Mouse (Mus musculus): ENCODE data around the gene Insm2. TPM values are rescaled to one million over a fixed set of nuclear protein-coding genes. Genes with fewer than 3 reads are reported as not detected.

Insm2 gene
- polyA plus RNA-seq, 1 experiment from 2014 or later = 0.09 TPM

GRCm38 (mm10) chr12:55610812-55611211 is 11.6 kb downstream of the Insm2 start:
- no peak overlapping the region for H3K4me3 ChIP-seq
- H3K4me1 ChIP-seq = no peaks in the 10 kb centered on the region
- no peak for ATAC-seq (ENCODE audit: insufficient number of reproducible peaks, low FRiP score, low TSS enrichment, low read depth)
- H3K27ac ChIP-seq = no peak overlapping the region
- H3K36me3 ChIP-seq = peaks cover 4% of the 10 kb centered on the region; the same call in 1 of the 2 replicates
- no peaks in the 10 kb centered on the region for H3K9me3 ChIP-seq
- H3K4me2 ChIP-seq = no peak overlapping the region
- no peak overlapping the region for H3K9ac ChIP-seq
- no peaks in the 10 kb centered on the region for H3K27me3 ChIP-seq
- 82% methylated on average over 2 of the region's 2 CpGs for WGBS

DNA sequence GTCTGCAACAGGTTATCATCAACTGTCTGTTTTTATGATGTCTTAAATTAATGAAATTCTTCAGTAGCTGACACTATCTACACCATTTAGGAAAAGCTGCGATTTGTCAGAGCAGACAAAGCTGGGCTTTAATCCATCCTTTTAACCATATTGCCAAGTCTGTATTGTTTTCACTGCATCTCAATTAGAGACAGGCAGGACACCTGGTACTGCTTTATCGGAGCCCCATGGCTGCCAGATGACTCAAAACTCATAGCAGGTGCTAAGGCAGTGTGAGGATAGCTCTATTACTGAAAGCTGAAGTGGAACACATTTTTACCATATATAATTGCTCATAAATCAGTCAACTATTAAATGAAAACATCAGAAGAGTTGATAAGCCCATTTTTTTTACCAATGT is 21.1 kb downstream of the Insm2 start:
- Histone ChIP-seq H3K4me1 (no peaks in the 10 kb centered on the region), H3K4me2 (no peak overlapping the region), H3K36me3 (no peaks in the 10 kb centered on the region), H3K9me3 (no peaks in the 10 kb centered on the region), H3K9ac (no peak overlapping the region), H3K4me3 (no peak overlapping the region), H3K27me3 (no peaks in the 10 kb centered on the region), H3K27ac (no peak overlapping the region)
- WGBS = 37% methylated on average over 2 of the region's 2 CpGs
- no peak for ATAC-seq (ENCODE audit: insufficient number of reproducible peaks, low FRiP score, low TSS enrichment, low read depth)

GRCm38 (mm10) chr12:55622615-55623245 is 23.5 kb downstream of the Insm2 start:
- Histone ChIP-seq H3K36me3 (no peaks in the 10 kb centered on the region), H3K9ac (no peak overlapping the region), H3K27me3 (no peaks in the 10 kb centered on the region), H3K4me3 (no peak overlapping the region), H3K9me3 (no peaks in the 10 kb centered on the region), H3K4me2 (no peak overlapping the region), H3K27ac (no peak overlapping the region), H3K4me1 (no peaks in the 10 kb centered on the region)
- 54% methylated on average over 3 of the region's 3 CpGs for WGBS
- ATAC-seq (ENCODE audit: insufficient number of reproducible peaks, low FRiP score, low TSS enrichment, low read depth) = no peak

GRCm38 (mm10) chr12:55623254-55623653 is 24.0 kb downstream of the Insm2 start:
- H3K27me3 ChIP-seq = no peaks in the 10 kb centered on the region
- no peak overlapping the region for H3K4me2 ChIP-seq
- H3K36me3 ChIP-seq = no peaks in the 10 kb centered on the region
- WGBS = 80% methylated on average over 5 of the region's 5 CpGs
- H3K4me3 ChIP-seq = no peak overlapping the region
- no peak overlapping the region for H3K9ac ChIP-seq
- H3K9me3 ChIP-seq = no peaks in the 10 kb centered on the region
- no peaks in the 10 kb centered on the region for H3K4me1 ChIP-seq
- no peak overlapping the region for H3K27ac ChIP-seq
- no peak for ATAC-seq (ENCODE audit: insufficient number of reproducible peaks, low FRiP score, low TSS enrichment, low read depth)

DNA sequence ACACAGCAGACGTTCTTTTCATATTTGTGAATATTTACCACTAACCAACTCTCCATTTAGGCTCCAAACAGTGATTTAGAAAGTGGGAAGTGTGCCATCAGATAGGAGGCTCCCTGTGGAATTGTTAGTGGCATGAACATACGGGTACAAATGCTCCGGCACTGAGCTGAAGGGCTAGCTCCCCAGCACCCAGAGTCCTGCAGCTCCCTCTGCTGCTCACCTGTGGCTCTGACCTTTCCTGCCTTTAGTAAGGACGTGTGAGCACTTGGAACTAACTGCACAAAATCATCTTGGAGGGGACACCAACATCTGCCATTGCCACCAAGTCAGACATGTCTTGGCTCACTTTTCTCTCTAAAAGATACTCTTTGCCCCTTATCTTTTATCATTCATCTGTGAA is 27.5 kb downstream of the Insm2 start:
- WGBS = 41% methylated on average over 4 of the region's 4 CpGs
- Histone ChIP-seq H3K4me3 (no peak overlapping the region), H3K4me2 (no peak overlapping the region), H3K9ac (no peak overlapping the region), H3K27me3 (no peaks in the 10 kb centered on the region), H3K36me3 (no peaks in the 10 kb centered on the region), H3K27ac (no peak overlapping the region), H3K9me3 (no peaks in the 10 kb centered on the region), H3K4me1 (no peaks in the 10 kb centered on the region)
- ATAC-seq (ENCODE audit: insufficient number of reproducible peaks, low FRiP score, low TSS enrichment, low read depth) = no peak

- Histone ChIP-seq H3K4me1 (no peaks in the 10 kb centered on the region), H3K27ac (no peak overlapping the region), H3K36me3 (no peaks in the 10 kb centered on the region), H3K4me2 (no peak overlapping the region), H3K9me3 (no peaks in the 10 kb centered on the region), H3K9ac (no peak overlapping the region), H3K4me3 (no peak overlapping the region), H3K27me3 (no peaks in the 10 kb centered on the region)
- ATAC-seq (ENCODE audit: insufficient number of reproducible peaks, low FRiP score, low TSS enrichment, low read depth) = no peak
- 87% methylated on average over 7 of the region's 7 CpGs for WGBS
Observed at GRCm38 (mm10) chr12:55648011-55648525, 48.8 kb downstream of the Insm2 start.

Other genes with a start within 250 kb of the Insm2 start
- 373 and 378 TPM in 2 replicates for gene Psma6, start 215.2 kb upstream of the Insm2 start, polyA plus RNA-seq (2015; fragmentation: Nextera tagmentation; extraction: Ambion mirVana)
- 139 and 155 TPM in 2 replicates for gene Nfkbia, start 106.8 kb upstream of the Insm2 start, polyA plus RNA-seq (2015; fragmentation: Nextera tagmentation; extraction: Ambion mirVana)
- 0.10 TPM in 1 of 2 replicates, not detected in the other for gene Aldoart2, start 34.2 kb upstream of the Insm2 start, polyA plus RNA-seq (2015; fragmentation: Nextera tagmentation; extraction: Ambion mirVana)
- gene Ralgapa1, start 221.7 kb downstream of the Insm2 start, polyA plus RNA-seq (2015; fragmentation: Nextera tagmentation; extraction: Ambion mirVana) = 16.1 and 19.0 TPM in 2 replicates
- 43.8 and 45.0 TPM in 2 replicates for gene Brms1l, start 236.9 kb downstream of the Insm2 start, polyA plus RNA-seq (2015; fragmentation: Nextera tagmentation; extraction: Ambion mirVana)